Mouse (Mus musculus) neural tube, embryonic 13.5 days (tissue): ENCODE measurements at regions not wholly inside any gene's neighbourhood (a gene's known extent, or its start where the extent isn't known, plus 50 kb on each side); places are given as distances from the start of the nearest gene placed in this dataset. TPM values are rescaled to one million over a fixed set of nuclear protein-coding genes. Genes with fewer than 3 reads are reported as not detected.

Experiments
- ATAC-seq: fragments of 200-750 bp; cut with Nextera tagmentation; 2 replicates; pipeline ENCODE4 v1.8.0; 2017; ENCODE audit warnings: low read depth, mild to moderate bottlenecking, moderate TSS enrichment, moderate library complexity
- H3K27ac ChIP-seq: fragments of 300-500 bp; sonication (generic); replicated peaks from 2 replicates; pipeline ENCODE4 v1.5.1; 2015; ENCODE audit warnings: moderate library complexity, mild to moderate bottlenecking, inconsistent platforms
- H3K27me3 ChIP-seq: fragments of 300-500 bp; sonication (generic); 2 replicates; pipeline ENCODE4 v1.6.1; 2015; ENCODE audit warnings: mild to moderate bottlenecking, inconsistent platforms
- H3K36me3 ChIP-seq: fragments of 300-500 bp; sonication (generic); 2 replicates; pipeline ENCODE4 v1.6.1; 2015; ENCODE audit warnings: mild to moderate bottlenecking, inconsistent platforms
- H3K4me1 ChIP-seq: fragments of 300-500 bp; sonication (generic); replicated peaks from 2 replicates; pipeline ENCODE4 v1.6.1; 2015; ENCODE audit warnings: inconsistent platforms
- H3K4me2 ChIP-seq: fragments of 300-500 bp; sonication (generic); 2 replicates; pipeline ENCODE4 v1.6.1; 2015; ENCODE audit warnings: inconsistent platforms, mild to moderate bottlenecking, moderate library complexity
- H3K4me3 ChIP-seq: fragments of 300-500 bp; sonication (generic); 2 replicates; pipeline ENCODE4 v1.5.1; 2015; ENCODE audit warnings: mild to moderate bottlenecking, inconsistent platforms
- H3K9ac ChIP-seq: fragments of 300-500 bp; sonication (generic); 2 replicates; pipeline ENCODE4 v1.6.1; 2015; ENCODE audit warnings: moderate library complexity, mild to moderate bottlenecking, inconsistent platforms
- H3K9me3 ChIP-seq: fragments of 300-500 bp; sonication (generic); 2 replicates; pipeline ENCODE4 v1.6.1; 2016; ENCODE audit warnings: inconsistent platforms
- WGBS: fragments of 180-500 bp; shearing (Covaris S2); methylation state at CpG from one replicate; pipeline ENCODE4 v1.1.7; 2015; 5-methylcytosine and 5-hydroxymethylcytosine counted together
- microRNA-seq: library from miRNA; unstranded; fragments of <30 nt; microRNA quantifications from one replicate; pipeline ENCODE4, GENCODE M21; 2016

- Histone ChIP-seq H3K9ac (no peak overlapping the region), H3K27ac (no peak overlapping the region), H3K36me3 (no peaks in the 10 kb centered on the region), H3K27me3 (no peaks in the 10 kb centered on the region), H3K9me3 (no peaks in the 10 kb centered on the region), H3K4me3 (no peak overlapping the region), H3K4me2 (no peak overlapping the region), H3K4me1 (no peaks in the 10 kb centered on the region)
- WGBS: 84% methylated on average over 2 of the region's 2 CpGs
- ATAC-seq: no peak
Observed at GRCm38 (mm10) chr11:91944336-91944735, 367.0 kb upstream of the Kif2b start.

Small RNA genes lying in the stretch of these regions (microRNA-seq; reads per million reads assigned to microRNA genes)
- gene Gm22702: not detected
